Mouse (Mus musculus) limb, embryonic 14.5 days (tissue): ENCODE data around the gene Neurod2. TPM values are rescaled to one million over a fixed set of nuclear protein-coding genes. Genes with fewer than 3 reads are reported as not detected.

ENCODE experiments used
- ATAC-seq: fragments of 200-750 bp; cut with Nextera tagmentation; 2 replicates; pipeline ENCODE4 v1.8.0; 2017; ENCODE audit warnings: low read depth, moderate number of reproducible peaks, moderate TSS enrichment; ENCODE audit not compliant: low FRiP score
- DNase-seq: peaks from one replicate; pipeline ENCODE4 v3.0.0-alpha.2; 2015; ENCODE audit warnings: low spot score
- H3K27ac ChIP-seq: fragments of 300-500 bp; sonication (generic); replicated peaks from 2 replicates; pipeline ENCODE4 v1.5.1; 2014; ENCODE audit warnings: low read depth, mild to moderate bottlenecking, low read length, moderate library complexity, mixed read lengths
- H3K27me3 ChIP-seq: fragments of 300-500 bp; sonication (generic); 2 replicates; pipeline ENCODE4 v1.6.1; 2014; ENCODE audit warnings: low read length, mixed read lengths; ENCODE audit not compliant: control insufficient read depth, insufficient read depth
- H3K36me3 ChIP-seq: fragments of 300-500 bp; sonication (generic); 2 replicates; pipeline ENCODE4 v1.6.1; 2014; ENCODE audit warnings: mild to moderate bottlenecking, low read length, moderate library complexity, mixed read lengths; ENCODE audit not compliant: control insufficient read depth, insufficient read depth
- H3K4me1 ChIP-seq: fragments of 300-500 bp; sonication (generic); 2 replicates; pipeline ENCODE4 v1.6.1; 2014; ENCODE audit warnings: antibody characterized with exemption, low read length, mixed read lengths; ENCODE audit not compliant: control insufficient read depth, insufficient read depth
- H3K4me2 ChIP-seq: fragments of 300-500 bp; sonication (generic); replicated peaks from 2 replicates; pipeline ENCODE4 v1.6.1; 2014; ENCODE audit warnings: low read depth, mild to moderate bottlenecking, low read length, moderate library complexity; ENCODE audit not compliant: severe bottlenecking
- H3K4me3 ChIP-seq: fragments of 300-500 bp; sonication (generic); replicated peaks from 2 replicates; pipeline ENCODE4 v1.5.1; 2014; ENCODE audit warnings: low read length
- H3K9ac ChIP-seq: fragments of 300-500 bp; sonication (generic); 2 replicates; pipeline ENCODE4 v1.6.1; 2014; ENCODE audit warnings: mild to moderate bottlenecking, low read depth, low read length, moderate library complexity; ENCODE audit not compliant: severe bottlenecking
- H3K9me3 ChIP-seq: fragments of 300-500 bp; sonication (generic); 2 replicates; pipeline ENCODE4 v1.6.1; 2016; ENCODE audit warnings: low read length; ENCODE audit not compliant: control insufficient read depth
- POLR2A ChIP-seq: fragments of 200-500 bp; IDR thresholded peaks from 2 replicates; pipeline ENCODE4 v1.8.0; 2012; ENCODE audit warnings: inconsistent platforms, mild to moderate bottlenecking, moderate library complexity, borderline replicate concordance; ENCODE audit not compliant: insufficient read depth, insufficient read length; ENCODE audit errors: extremely low read depth
- WGBS: fragments of 180-500 bp; shearing (Covaris S2); extraction: QIAGEN DNeasy Blood & Tissue Kit; methylation state at CpG from one replicate; pipeline ENCODE4 v1.1.7; 2014; 5-methylcytosine and 5-hydroxymethylcytosine counted together
- polyA plus RNA-seq, 2 experiments: library from polyadenylated mRNA; depleted of rRNA in 1 of 2; stranded (reverse) in 1 of 2; unstranded in 1 of 2; fragments of >200 nt; fragmentation: Nextera tagmentation in 1 of 2; extraction: Ambion mirVana in 1 of 2; gene quantifications; 2 replicates each; pipeline versions ENCODE4 v1.2.1 to v1.2.3; 2012 to 2014

Gene Neurod2
- polyA plus RNA-seq, 2 experiments: 0.52 TPM; not detected in 1

- H3K4me1 ChIP-seq: peaks cover 18% of the 10 kb centered on the region
- no peak for TF ChIP-seq POLR2A
- H3K9me3 ChIP-seq: no peaks in the 10 kb centered on the region
- peaks cover 30% of the 10 kb centered on the region for H3K27me3 ChIP-seq
- no peaks in the 10 kb centered on the region for H3K36me3 ChIP-seq
- H3K4me2 ChIP-seq: no peak overlapping the region
- DNase-seq: no peak
- ATAC-seq: no peak
- no peak overlapping the region for H3K27ac ChIP-seq
- no peak overlapping the region for H3K9ac ChIP-seq
- no peak overlapping the region for H3K4me3 ChIP-seq
- WGBS: 62% methylated on average over 14 of the region's 14 CpGs
Observed at GRCm38 (mm10) chr11:98354445-98354844, 25.0 kb upstream of the Neurod2 start.

- ATAC-seq: no peak
- Histone ChIP-seq H3K9ac (no peak overlapping the region), H3K4me2 (no peak overlapping the region), H3K4me1 (peaks cover 12% of the 10 kb centered on the region; the same call in 1 of the 2 replicates), H3K36me3 (no peaks in the 10 kb centered on the region), H3K27me3 (peaks cover 37% of the 10 kb centered on the region), H3K4me3 (no peak overlapping the region), H3K27ac (no peak overlapping the region), H3K9me3 (no peaks in the 10 kb centered on the region)
- WGBS: 20% methylated on average over 7 of the region's 8 CpGs
- DNase-seq: no peak
- no peak for TF ChIP-seq POLR2A
Observed at GRCm38 (mm10) chr11:98353651-98354211, 24.3 kb upstream of the Neurod2 start.

GRCm38 (mm10) chr11:98352272-98352990 lies 23.0 kb upstream of the Neurod2 start:
- Histone ChIP-seq H3K27ac (no peak overlapping the region), H3K4me2 (no peak overlapping the region), H3K36me3 (no peaks in the 10 kb centered on the region), H3K4me3 (no peak overlapping the region), H3K9ac (no peak overlapping the region), H3K4me1 (peaks cover 13% of the 10 kb centered on the region; the same call in 1 of the 2 replicates), H3K9me3 (no peaks in the 10 kb centered on the region), H3K27me3 (peaks cover 50% of the 10 kb centered on the region)
- no peak for ATAC-seq
- 76% methylated on average over 18 of the region's 18 CpGs for WGBS
- DNase-seq: no peak
- TF ChIP-seq POLR2A: no peak

DNA sequence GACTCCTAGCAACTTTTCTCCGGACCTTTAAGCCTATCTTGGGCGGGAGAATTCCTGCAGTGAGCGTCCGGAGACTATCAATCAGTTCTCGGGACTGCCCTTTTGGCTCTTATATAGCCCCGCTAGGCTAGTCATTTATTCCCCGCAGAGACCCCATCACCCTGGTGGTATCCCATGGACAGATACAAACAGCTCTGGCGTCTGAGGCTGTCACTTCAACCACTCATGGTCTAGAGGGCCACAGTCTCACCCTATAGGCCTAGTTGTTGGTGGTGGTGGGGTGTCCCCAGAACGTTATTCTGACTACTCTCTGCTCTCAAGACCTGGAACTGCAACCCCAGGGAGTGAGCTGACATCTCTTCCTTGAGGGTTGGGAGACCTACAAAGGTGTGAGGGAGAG lies 19.9 kb upstream of the Neurod2 start:
- ATAC-seq (no peak), DNase-seq (no peak)
- Histone ChIP-seq H3K27ac (no peak overlapping the region), H3K27me3 (peaks cover 76% of the 10 kb centered on the region), H3K9me3 (no peaks in the 10 kb centered on the region), H3K9ac (peak overlapping the region; percentile 50; the same call in 1 of the 2 replicates), H3K4me2 (peak overlapping the region; percentile 74), H3K36me3 (no peaks in the 10 kb centered on the region), H3K4me1 (peaks cover 5% of the 10 kb centered on the region; the same call in 1 of the 2 replicates), H3K4me3 (peak overlapping the region; percentile 41)
- no peak for TF ChIP-seq POLR2A
- WGBS: 8% methylated on average over 9 of the region's 9 CpGs

- H3K27ac ChIP-seq: no peak within 1 kb of the TSS
Observed at GRCm38 (mm10) chr11:98348083-98348961, 18.9 kb upstream of the Neurod2 start, which contains the start of gene Ppp1r1b. TSS of gene Ppp1r1b (plus strand) at chr11:98348404.

More at GRCm38 (mm10) chr11:98348083-98348961, 18.9 kb upstream of the Neurod2 start, which contains the start of gene Ppp1r1b:
- peaks cover 76% of the 10 kb centered on the region for H3K27me3 ChIP-seq
- ATAC-seq: peak; percentile 82
- peak within 1 kb of the TSS; percentile 41 for H3K4me3 ChIP-seq
- DNase-seq: no peak
- TF ChIP-seq POLR2A: no peak
- H3K9me3 ChIP-seq: no peaks in the 10 kb centered on the region
- 1% methylated on average over 46 of the region's 55 CpGs for WGBS
- H3K36me3 ChIP-seq: no peaks in the 10 kb centered on the region
- peak within 1 kb of the TSS; percentile 74 for H3K4me2 ChIP-seq
- H3K9ac ChIP-seq: peak within 1 kb of the TSS; percentile 50
- H3K4me1 ChIP-seq: peaks cover 5% of the 10 kb centered on the region; the same call in 1 of the 2 replicates
